Mouse (Mus musculus) cerebellum, adult 8-10 months (tissue): ENCODE measurements at regions not wholly inside any gene's neighbourhood (a gene's known extent, or its start where the extent isn't known, plus 50 kb on each side); places are given as distances from the start of the nearest gene placed in this dataset.

ENCODE experiments used
- DNase-seq: peaks from one replicate; pipeline ENCODE4 v3.0.0; 2022

DNA sequence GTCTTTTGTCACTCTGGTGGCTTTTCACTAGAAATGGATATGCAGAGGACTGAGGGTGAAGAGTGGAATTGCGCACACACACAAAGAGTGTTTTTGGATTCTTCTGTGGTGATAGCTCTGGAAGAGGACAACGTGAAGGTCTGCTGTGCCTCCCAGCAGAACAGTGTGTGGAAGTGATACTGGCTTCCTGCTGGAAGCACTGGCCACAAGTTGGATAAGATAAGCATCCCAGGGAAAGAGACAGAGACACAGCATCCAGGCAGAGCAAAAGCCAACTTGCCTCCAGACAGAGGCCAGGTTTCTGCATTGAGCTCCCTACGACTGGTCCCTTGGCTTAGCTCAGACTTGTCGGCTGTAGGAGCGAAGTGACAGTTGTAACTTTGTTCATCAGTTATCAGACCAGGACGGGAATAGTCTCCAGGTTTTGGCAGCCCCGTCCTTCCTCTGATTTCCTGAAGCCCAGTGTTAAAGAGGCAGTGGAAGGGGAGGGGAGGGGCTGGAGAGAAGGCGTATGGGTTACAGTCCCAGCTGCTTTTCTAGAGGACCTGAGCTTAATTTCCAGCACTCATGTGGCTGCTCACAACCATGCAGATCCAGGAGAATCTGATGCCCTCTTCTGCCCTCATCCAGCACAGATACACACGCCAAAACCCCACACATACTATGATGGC, 89.2 kb downstream of the Tmem170b start:
- DNase-seq, result no peak

DNA sequence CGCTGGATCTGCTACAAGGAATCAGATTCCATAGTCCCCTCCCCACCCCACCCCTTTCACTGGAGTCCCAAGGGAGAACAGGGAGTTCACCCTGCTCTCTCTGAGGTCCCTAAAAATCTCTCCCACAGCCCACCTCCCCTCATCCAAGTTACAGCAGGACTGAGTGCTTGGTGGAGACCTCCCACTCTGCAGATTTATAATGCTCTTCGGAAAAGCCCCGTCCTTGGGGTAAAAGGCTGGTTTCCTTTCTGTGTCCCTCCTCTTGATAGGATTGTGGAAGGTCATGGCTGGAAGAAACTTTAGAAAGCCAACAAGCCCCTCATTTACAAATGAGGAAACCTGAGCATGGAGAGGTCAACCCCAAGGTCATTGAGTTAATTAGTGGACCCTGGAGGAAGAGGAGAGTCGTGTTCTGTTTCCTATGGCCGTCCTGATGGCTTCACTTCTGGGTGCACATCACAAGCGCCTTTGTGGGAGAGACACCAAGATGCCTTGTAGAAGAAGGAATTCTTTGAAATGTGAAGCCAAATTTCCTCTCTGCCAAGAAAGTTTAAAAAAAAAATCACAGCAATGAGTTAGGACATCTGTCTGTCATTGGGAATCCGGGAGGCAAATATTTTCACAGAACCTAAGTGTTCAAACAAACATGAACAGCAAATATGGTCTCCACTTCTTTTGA, 91.2 kb downstream of the Tmem170b start:
- DNase-seq, result no peak

DNA sequence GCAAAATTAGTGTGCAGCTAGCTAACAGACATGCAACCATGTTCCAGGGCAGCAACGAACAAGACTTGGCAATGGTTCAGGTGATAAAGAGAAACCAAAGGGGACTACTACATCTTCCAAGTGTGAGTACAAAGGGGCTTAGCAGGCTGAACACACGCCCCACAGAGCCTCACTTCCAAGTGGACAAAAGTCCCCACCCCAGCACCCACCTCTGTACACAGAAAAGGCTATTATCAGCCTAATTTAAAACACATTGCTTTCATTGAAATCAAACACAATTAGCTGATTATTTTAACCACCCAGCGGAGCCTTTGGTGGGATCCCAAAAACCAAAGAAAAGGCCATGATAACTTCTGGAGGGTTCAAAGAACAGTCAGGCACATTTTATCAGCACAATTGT, 95.6 kb downstream of the Tmem170b start:
- no peak for DNase-seq

DNA sequence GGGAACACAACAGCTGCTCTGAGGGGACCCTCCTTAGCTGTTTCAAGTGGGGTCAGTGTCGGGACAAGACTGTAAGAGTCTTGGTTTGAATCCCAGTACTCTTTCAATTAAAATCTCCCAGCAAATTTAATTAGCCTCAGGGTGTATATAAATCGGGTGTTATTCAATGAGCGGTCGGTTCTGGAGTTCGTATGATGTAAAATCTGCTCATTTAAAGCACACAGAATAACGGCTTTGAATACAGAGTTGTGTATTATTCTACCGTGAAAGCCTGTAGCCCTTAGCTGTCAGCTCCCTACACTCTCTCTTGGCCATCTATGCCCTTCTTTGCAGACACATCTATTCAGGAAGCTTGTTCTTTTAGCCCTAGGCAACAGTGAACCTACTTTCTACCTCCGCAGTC, 96.1 kb downstream of the Tmem170b start:
- DNase-seq, result no peak

DNA sequence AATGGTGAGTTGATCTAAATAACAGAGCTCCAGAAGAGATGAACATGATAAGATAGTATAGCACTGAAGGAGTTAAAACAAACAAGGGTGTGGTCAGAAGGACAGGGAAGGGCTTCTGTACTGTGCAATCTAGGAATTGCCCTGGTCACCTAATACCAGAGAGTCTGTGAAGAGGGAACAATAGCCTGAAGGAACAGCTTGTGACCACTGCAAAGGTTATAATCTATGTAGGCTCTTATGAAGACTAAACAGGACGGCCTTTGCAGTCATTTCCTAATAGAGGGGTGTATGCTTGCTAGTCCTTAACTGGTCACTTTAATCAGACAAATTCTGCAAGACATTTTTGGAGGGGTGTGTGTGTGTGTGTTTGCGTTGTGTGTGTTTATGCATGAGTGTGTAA, 97.5 kb downstream of the Tmem170b start:
- DNase-seq, result no peak

DNA sequence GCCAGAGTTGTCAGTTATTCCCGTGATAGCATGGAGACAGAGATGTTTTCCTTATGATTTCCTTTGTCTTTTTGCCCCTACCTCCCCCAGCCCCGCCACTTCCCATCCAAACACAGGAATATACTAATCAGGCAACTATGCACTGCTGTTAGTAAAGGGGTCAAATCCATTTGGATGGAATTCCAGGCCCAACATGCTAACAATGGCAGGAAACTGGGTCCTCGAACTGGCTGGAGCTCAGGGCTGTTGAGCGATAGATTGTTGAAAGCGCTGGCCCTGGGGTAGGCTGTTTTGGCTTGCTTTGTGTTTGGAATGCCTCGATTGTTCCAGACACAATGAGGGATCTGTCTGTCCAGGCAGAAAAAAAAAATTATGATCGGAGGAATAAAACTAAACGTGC, 97.9 kb downstream of the Tmem170b start:
- no peak for DNase-seq

DNA sequence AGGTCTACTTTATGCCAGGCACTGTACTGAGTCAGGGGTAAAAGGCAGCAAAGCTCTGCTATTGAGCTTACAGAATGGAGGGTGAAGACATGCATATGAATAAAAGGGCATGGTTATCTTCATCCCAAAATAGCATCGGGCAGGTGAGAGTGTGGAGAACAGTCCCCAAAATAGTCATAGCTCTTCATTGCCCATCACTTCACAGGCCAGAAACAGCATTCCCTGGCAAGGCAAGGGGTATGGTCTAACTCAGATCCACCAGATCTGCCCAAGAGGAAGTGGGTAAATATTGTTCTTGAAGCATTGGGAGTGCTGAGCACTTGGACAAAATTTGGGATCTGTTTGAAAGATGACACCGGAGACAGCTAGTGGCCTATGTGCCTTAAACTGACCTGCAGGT, 99.1 kb downstream of the Tmem170b start:
- DNase-seq, result no peak

DNA sequence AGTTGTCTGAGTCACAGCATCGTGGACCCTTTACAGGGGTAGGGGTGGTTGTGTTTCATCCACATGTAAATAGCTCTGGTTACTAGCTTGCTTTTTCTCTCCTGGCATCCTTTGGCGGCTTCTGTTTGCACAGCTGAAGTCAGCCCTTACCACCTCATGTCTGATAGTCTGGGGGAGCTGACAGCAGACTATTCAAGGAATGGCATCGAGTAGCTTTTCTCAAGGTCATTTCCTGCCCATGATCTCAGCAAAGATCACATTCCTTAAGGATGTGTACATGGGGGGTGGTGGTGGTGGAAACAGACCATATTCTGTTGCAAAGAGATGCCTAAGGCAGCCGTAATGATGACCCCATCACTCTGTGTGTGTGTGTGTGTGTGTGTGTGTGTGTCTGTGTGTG, 99.9 kb downstream of the Tmem170b start:
- no peak for DNase-seq

DNA sequence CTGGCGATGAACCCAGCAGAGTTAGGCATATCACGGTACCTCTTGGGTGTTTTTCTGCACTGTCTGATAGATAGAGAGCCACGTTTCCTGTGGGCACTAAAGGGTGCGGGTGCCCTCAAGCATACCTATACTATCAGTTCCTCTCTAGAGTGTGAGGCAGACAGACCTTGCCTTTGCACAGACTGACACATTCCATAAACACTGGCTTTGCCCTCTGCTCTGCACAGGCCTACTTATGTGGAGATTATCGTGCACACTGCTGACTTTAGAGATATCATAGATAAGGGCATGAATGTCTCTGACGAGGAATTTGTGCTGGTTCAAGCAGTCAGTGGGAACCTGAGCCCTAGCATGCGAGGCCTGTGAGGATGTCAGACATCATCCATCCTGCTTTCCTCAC, 102.1 kb downstream of the Tmem170b start:
- no peak for DNase-seq

DNA sequence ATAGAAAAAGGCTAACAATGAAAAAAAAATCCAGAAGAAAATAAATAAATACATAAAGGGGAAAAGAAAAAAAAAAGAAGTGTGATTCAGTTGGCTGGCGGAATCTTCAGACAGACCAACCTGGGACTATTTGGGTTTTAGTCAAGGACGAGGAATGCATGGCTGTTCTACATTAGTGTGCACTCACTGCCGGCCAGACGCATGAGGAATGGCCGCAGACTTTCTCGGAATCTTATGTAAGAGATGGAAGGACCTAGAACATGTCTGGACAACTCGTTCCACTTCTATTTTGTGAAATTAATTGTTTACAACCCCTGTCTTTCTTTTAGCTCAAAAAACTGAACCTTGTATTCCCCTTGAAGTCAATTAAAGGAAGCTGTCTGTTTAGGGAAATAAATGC, 103.4 kb downstream of the Tmem170b start:
- DNase-seq, result no peak

DNA sequence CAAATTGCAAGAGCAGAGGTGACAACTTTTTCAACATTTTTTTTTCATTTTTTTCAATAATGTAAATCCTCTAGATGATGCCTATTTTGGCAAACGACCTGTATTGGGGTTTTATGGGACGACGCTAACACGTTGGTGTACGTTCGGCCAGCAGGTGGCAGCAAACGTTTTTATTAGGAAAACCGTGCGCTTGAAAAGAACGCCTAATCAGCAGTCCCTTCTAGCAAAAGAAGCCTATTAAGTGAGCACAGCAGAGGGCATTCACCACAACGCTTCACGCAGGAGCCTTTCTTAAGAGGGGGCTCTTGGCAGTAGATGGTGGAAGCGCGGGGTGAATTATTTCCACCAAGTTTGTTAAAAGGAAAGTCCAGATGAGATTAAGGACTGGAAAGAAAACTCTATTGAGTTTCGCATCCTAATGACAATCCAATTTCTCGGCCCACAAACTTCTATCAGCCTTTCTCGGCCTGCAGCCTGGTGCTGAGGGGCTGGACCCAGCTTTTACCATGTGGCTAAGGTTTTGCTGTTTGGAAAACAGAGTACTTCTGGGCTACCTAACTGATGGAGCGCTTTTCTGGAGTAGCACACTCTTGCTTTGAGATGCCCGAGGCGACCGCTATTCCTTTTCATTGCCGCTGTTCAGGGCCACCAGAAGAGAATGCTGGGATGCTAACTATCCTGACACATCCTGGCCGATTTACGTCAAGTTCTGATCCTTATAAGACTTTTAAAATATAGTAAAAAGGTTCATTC, 103.9 kb downstream of the Tmem170b start:
- DNase-seq, result peak; percentile 71

DNA sequence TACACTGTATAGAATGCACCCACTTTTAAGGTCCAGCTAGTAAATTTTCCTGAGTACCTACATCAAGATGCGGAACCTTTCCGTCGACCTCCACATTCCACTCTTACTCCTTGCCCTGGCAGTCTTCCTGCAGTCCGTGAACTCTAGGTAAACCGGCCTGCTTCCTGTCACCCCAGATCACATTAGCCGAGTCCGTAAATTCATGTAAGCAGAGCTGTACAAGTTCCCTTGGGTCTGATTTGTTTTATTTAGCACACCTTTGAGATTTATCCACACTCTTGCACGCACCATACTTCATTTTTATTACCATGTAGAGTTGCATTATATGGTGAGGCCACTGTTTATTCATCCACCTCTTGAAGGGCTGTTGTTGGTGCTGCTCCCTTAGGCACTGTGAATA, 106.9 kb downstream of the Tmem170b start:
- no peak for DNase-seq
